Mouse (Mus musculus): ENCODE results near the gene Klk1b5. TPM values are rescaled to one million over a fixed set of nuclear protein-coding genes. Genes with fewer than 3 reads are reported as not detected.
"Not testable (repeated sequence)": the region's sequence is repeated elsewhere in the genome, so short reads cannot be mapped to it uniquely, and the experiment has no call there.

Gene Klk1b5
- polyA plus RNA-seq (2012), result not detected in 2 replicates

GRCm38 (mm10) chr7:44215645-44216044 is at the start of gene Klk1b5:
Gene Klk1b5, plus strand, starts transcription at chr7:44215945.
- Histone ChIP-seq H3K4me1 (ENCODE audit: control insufficient read depth) (no peaks in the 10 kb centered on the region), H3K36me3 (ENCODE audit: control insufficient read depth) (no peaks in the 10 kb centered on the region), H3K27me3 (ENCODE audit: control insufficient read depth) (no peaks in the 10 kb centered on the region), H3K4me3 (replicated peaks) (no peak within 1 kb of the TSS), H3K9me3 (ENCODE audit: control insufficient read depth, low read length) (no peaks in the 10 kb centered on the region)
- TF ChIP-seq GATA1 (IDR thresholded peaks at IDR 0.05; ENCODE audit: low read length) (no peak), TAL1 (IDR thresholded peaks at IDR 0.05; ENCODE audit: low read length) (no peak)

- no peaks in the 10 kb centered on the region for H3K36me3 ChIP-seq (ENCODE audit: control insufficient read depth)
- no peak overlapping the region for H3K4me3 ChIP-seq (replicated peaks)
- H3K4me1 ChIP-seq (ENCODE audit: control insufficient read depth), result no peaks in the 10 kb centered on the region
- TF ChIP-seq GATA1 (IDR thresholded peaks at IDR 0.05; ENCODE audit: low read length) (no peak), TAL1 (IDR thresholded peaks at IDR 0.05; ENCODE audit: low read length) (no peak)
- no peaks in the 10 kb centered on the region for H3K9me3 ChIP-seq (ENCODE audit: control insufficient read depth, low read length)
- H3K27me3 ChIP-seq (ENCODE audit: control insufficient read depth), result no peaks in the 10 kb centered on the region
Measured at GRCm38 (mm10) chr7:44179299-44180045, 36.3 kb upstream of the Klk1b5 start.

GRCm38 (mm10) chr7:44186516-44186915 is 29.2 kb upstream of the Klk1b5 start:
- not testable (repeated sequence) for H3K4me3 ChIP-seq (replicated peaks); H3K4me1 ChIP-seq (ENCODE audit: control insufficient read depth); H3K9me3 ChIP-seq (ENCODE audit: control insufficient read depth, low read length)

GRCm38 (mm10) chr7:44187936-44188335 is 27.8 kb upstream of the Klk1b5 start, which contains the start of gene Klk1b24:
Gene Klk1b24, plus strand, starts transcription at chr7:44188236.
- H3K4me1 ChIP-seq (ENCODE audit: control insufficient read depth); H3K9me3 ChIP-seq (ENCODE audit: control insufficient read depth, low read length); H3K4me3 ChIP-seq (replicated peaks); H3K36me3 ChIP-seq (ENCODE audit: control insufficient read depth); H3K27me3 ChIP-seq (ENCODE audit: control insufficient read depth): not testable (repeated sequence)

More at GRCm38 (mm10) chr7:44186516-44186915, 29.2 kb upstream of the Klk1b5 start:
- not testable (repeated sequence) for H3K27me3 ChIP-seq (ENCODE audit: control insufficient read depth); H3K36me3 ChIP-seq (ENCODE audit: control insufficient read depth)

GRCm38 (mm10) chr7:44193466-44193865 is 22.3 kb upstream of the Klk1b5 start:
- H3K4me3 ChIP-seq (replicated peaks); H3K9me3 ChIP-seq (ENCODE audit: control insufficient read depth, low read length); H3K27me3 ChIP-seq (ENCODE audit: control insufficient read depth); H3K36me3 ChIP-seq (ENCODE audit: control insufficient read depth); H3K4me1 ChIP-seq (ENCODE audit: control insufficient read depth): not testable (repeated sequence)

GRCm38 (mm10) chr7:44197891-44198290 is 17.9 kb upstream of the Klk1b5 start, which contains the start of gene Klk1b3:
Gene Klk1b3, plus strand, starts transcription at chr7:44198191.
- TF ChIP-seq GATA1 (IDR thresholded peaks at IDR 0.05; ENCODE audit: low read length) (no peak), TAL1 (IDR thresholded peaks at IDR 0.05; ENCODE audit: low read length) (no peak)
- Histone ChIP-seq H3K36me3 (ENCODE audit: control insufficient read depth) (no peaks in the 10 kb centered on the region), H3K27me3 (ENCODE audit: control insufficient read depth) (no peaks in the 10 kb centered on the region), H3K4me1 (ENCODE audit: control insufficient read depth) (no peaks in the 10 kb centered on the region), H3K9me3 (ENCODE audit: control insufficient read depth, low read length) (no peaks in the 10 kb centered on the region), H3K4me3 (replicated peaks) (no peak within 1 kb of the TSS)

GRCm38 (mm10) chr7:44207135-44207534 is 8.6 kb upstream of the Klk1b5 start, which contains the start of gene Klk1b4:
Gene Klk1b4, plus strand, starts transcription at chr7:44207435.
- not testable (repeated sequence) for H3K4me3 ChIP-seq (replicated peaks); H3K4me1 ChIP-seq (ENCODE audit: control insufficient read depth); H3K27me3 ChIP-seq (ENCODE audit: control insufficient read depth)

GRCm38 (mm10) chr7:44208307-44208706 is 7.4 kb upstream of the Klk1b5 start:
- H3K4me1 ChIP-seq (ENCODE audit: control insufficient read depth), result no peaks in the 10 kb centered on the region
- H3K4me3 ChIP-seq (replicated peaks), result no peak overlapping the region
- TF ChIP-seq TAL1 (IDR thresholded peaks at IDR 0.05; ENCODE audit: low read length), result no peak
- TF ChIP-seq GATA1 (IDR thresholded peaks at IDR 0.05; ENCODE audit: low read length), result no peak
- H3K36me3 ChIP-seq (ENCODE audit: control insufficient read depth), result no peaks in the 10 kb centered on the region
- no peaks in the 10 kb centered on the region for H3K9me3 ChIP-seq (ENCODE audit: control insufficient read depth, low read length)
- H3K27me3 ChIP-seq (ENCODE audit: control insufficient read depth), result no peaks in the 10 kb centered on the region

More at GRCm38 (mm10) chr7:44207135-44207534, 8.6 kb upstream of the Klk1b5 start, which contains the start of gene Klk1b4:
- H3K36me3 ChIP-seq (ENCODE audit: control insufficient read depth); H3K9me3 ChIP-seq (ENCODE audit: control insufficient read depth, low read length): not testable (repeated sequence)

- H3K4me3 ChIP-seq (replicated peaks); H3K9me3 ChIP-seq (ENCODE audit: control insufficient read depth, low read length); H3K36me3 ChIP-seq (ENCODE audit: control insufficient read depth); H3K27me3 ChIP-seq (ENCODE audit: control insufficient read depth); H3K4me1 ChIP-seq (ENCODE audit: control insufficient read depth): not testable (repeated sequence)
Measured at GRCm38 (mm10) chr7:44221601-44222000, 5.9 kb downstream of the Klk1b5 start.

- H3K4me1 ChIP-seq (ENCODE audit: control insufficient read depth); H3K9me3 ChIP-seq (ENCODE audit: control insufficient read depth, low read length); H3K36me3 ChIP-seq (ENCODE audit: control insufficient read depth); H3K27me3 ChIP-seq (ENCODE audit: control insufficient read depth); H3K4me3 ChIP-seq (replicated peaks): not testable (repeated sequence)
Measured at GRCm38 (mm10) chr7:44222335-44222734, 6.6 kb downstream of the Klk1b5 start.

Measured in erythroblast, embryonic 14.5 days (primary cell).